Mouse (Mus musculus): ENCODE results near the gene Anapc1. TPM values are rescaled to one million over a fixed set of nuclear protein-coding genes. Genes with fewer than 3 reads are reported as not detected.
"Not testable (repeated sequence)": the region's sequence is repeated elsewhere in the genome, so short reads cannot be mapped to it uniquely, and the experiment has no call there.

Anapc1 gene
- total and polyA plus RNA-seq, 2 experiments from 2014 or later: 27.5 to 66.2 TPM

GRCm38 (mm10) chr2:128698140-128698692 lies 11.0 kb upstream of the Anapc1 start:
- TF ChIP-seq CTCF (IDR thresholded peaks at IDR 0.05; ENCODE audit: low read depth): peak; percentile 90
- DNase-seq (ENCODE audit: low spot score) (peak; percentile 91), ATAC-seq (peak; percentile 92)
- H3K27ac ChIP-seq: peak overlapping the region; percentile 79; the same call in 1 of the 2 replicates
- no peaks in the 10 kb centered on the region for H3K9me3 ChIP-seq (ENCODE audit: low read length)
- no peaks in the 10 kb centered on the region for H3K4me1 ChIP-seq (ENCODE audit: insufficient read depth, low read length)
- peak overlapping the region; percentile 52 for H3K9ac ChIP-seq (replicated peaks; ENCODE audit: low read length)
- WGBS: under 1% methylated on average over 14 of the region's 14 CpGs
- peak overlapping the region; percentile 64 for H3K4me3 ChIP-seq (ENCODE audit: low read length)
- 0 out of 2 replicates have a peak, but pooled peaks cover 3% of the 10 kb centered on the region for H3K27me3 ChIP-seq (ENCODE audit: insufficient read depth, low read length)
- peak overlapping the region; percentile 64 for H3K4me2 ChIP-seq (ENCODE audit: low read depth, low read length)
- no peaks in the 10 kb centered on the region for H3K36me3 ChIP-seq (ENCODE audit: insufficient read depth, low read length)

- Histone ChIP-seq H3K9ac (replicated peaks; ENCODE audit: low read length) (peak overlapping the region; percentile 52; the same call in 1 of the 2 replicates), H3K4me3 (ENCODE audit: low read length) (no peak overlapping the region), H3K27ac (no peak overlapping the region), H3K4me1 (ENCODE audit: insufficient read depth, low read length) (no peaks in the 10 kb centered on the region), H3K9me3 (ENCODE audit: low read length) (no peaks in the 10 kb centered on the region), H3K27me3 (ENCODE audit: insufficient read depth, low read length) (0 out of 2 replicates have a peak, but pooled peaks cover 3% of the 10 kb centered on the region), H3K36me3 (ENCODE audit: insufficient read depth, low read length) (no peaks in the 10 kb centered on the region), H3K4me2 (ENCODE audit: low read depth, low read length) (peak overlapping the region; percentile 64)
- no peak for TF ChIP-seq CTCF (IDR thresholded peaks at IDR 0.05; ENCODE audit: low read depth)
- ATAC-seq (no peak), DNase-seq (ENCODE audit: low spot score) (no peak)
- 55% methylated on average over 5 of the region's 5 CpGs for WGBS
Observed at GRCm38 (mm10) chr2:128697566-128697965, 10.4 kb upstream of the Anapc1 start.

- Histone ChIP-seq H3K4me2 (ENCODE audit: low read depth, low read length) (no peak overlapping the region), H3K27me3 (ENCODE audit: insufficient read depth, low read length) (0 out of 2 replicates have a peak, but pooled peaks cover 3% of the 10 kb centered on the region), H3K27ac (no peak overlapping the region), H3K4me3 (ENCODE audit: low read length) (no peak overlapping the region), H3K36me3 (ENCODE audit: insufficient read depth, low read length) (no peaks in the 10 kb centered on the region), H3K9ac (replicated peaks; ENCODE audit: low read length) (no peak overlapping the region), H3K9me3 (ENCODE audit: low read length) (no peaks in the 10 kb centered on the region), H3K4me1 (ENCODE audit: insufficient read depth, low read length) (no peaks in the 10 kb centered on the region)
- ATAC-seq (no peak), DNase-seq (ENCODE audit: low spot score) (no peak)
- TF ChIP-seq CTCF (IDR thresholded peaks at IDR 0.05; ENCODE audit: low read depth): no peak
- 89% methylated on average over 1 of the region's 1 CpGs for WGBS
Observed at GRCm38 (mm10) chr2:128697047-128697446, 9.9 kb upstream of the Anapc1 start.

- no peaks in the 10 kb centered on the region for H3K9me3 ChIP-seq (ENCODE audit: low read length)
- WGBS: 67% methylated on average over 3 of the region's 3 CpGs
- H3K9ac ChIP-seq (replicated peaks; ENCODE audit: low read length): no peak overlapping the region
- no peaks in the 10 kb centered on the region for H3K4me1 ChIP-seq (ENCODE audit: insufficient read depth, low read length)
- 0 out of 2 replicates have a peak, but pooled peaks cover 3% of the 10 kb centered on the region for H3K27me3 ChIP-seq (ENCODE audit: insufficient read depth, low read length)
- no peak for DNase-seq (ENCODE audit: low spot score)
- ATAC-seq: no peak
- H3K36me3 ChIP-seq (ENCODE audit: insufficient read depth, low read length): no peaks in the 10 kb centered on the region
- no peak for TF ChIP-seq CTCF (IDR thresholded peaks at IDR 0.05; ENCODE audit: low read depth)
- H3K4me2 ChIP-seq (ENCODE audit: low read depth, low read length): no peak overlapping the region
- H3K27ac ChIP-seq: no peak overlapping the region
- no peak overlapping the region for H3K4me3 ChIP-seq (ENCODE audit: low read length)
Observed at GRCm38 (mm10) chr2:128696426-128696825, 9.2 kb upstream of the Anapc1 start.

GRCm38 (mm10) chr2:128694548-128694947 lies 7.4 kb upstream of the Anapc1 start:
- Histone ChIP-seq H3K4me1 (ENCODE audit: insufficient read depth, low read length) (no peaks in the 10 kb centered on the region), H3K4me3 (ENCODE audit: low read length) (no peak overlapping the region), H3K36me3 (ENCODE audit: insufficient read depth, low read length) (no peaks in the 10 kb centered on the region), H3K4me2 (ENCODE audit: low read depth, low read length) (no peak overlapping the region), H3K27ac (no peak overlapping the region), H3K9ac (replicated peaks; ENCODE audit: low read length) (no peak overlapping the region), H3K9me3 (ENCODE audit: low read length) (no peaks in the 10 kb centered on the region), H3K27me3 (ENCODE audit: insufficient read depth, low read length) (0 out of 2 replicates have a peak, but pooled peaks cover 3% of the 10 kb centered on the region)
- DNase-seq (ENCODE audit: low spot score) (no peak), ATAC-seq (no peak)
- TF ChIP-seq CTCF (IDR thresholded peaks at IDR 0.05; ENCODE audit: low read depth): no peak; the same call in 1 of the 2 replicates

- not testable (repeated sequence) for H3K4me1 ChIP-seq (ENCODE audit: insufficient read depth, low read length); H3K9ac ChIP-seq (replicated peaks; ENCODE audit: low read length); ATAC-seq; H3K4me2 ChIP-seq (ENCODE audit: low read depth, low read length); H3K4me3 ChIP-seq (ENCODE audit: low read length); H3K27me3 ChIP-seq (ENCODE audit: insufficient read depth, low read length); DNase-seq (ENCODE audit: low spot score); H3K27ac ChIP-seq; H3K36me3 ChIP-seq (ENCODE audit: insufficient read depth, low read length); H3K9me3 ChIP-seq (ENCODE audit: low read length)
- WGBS: 81% methylated on average over 2 of the region's 3 CpGs
Observed at GRCm38 (mm10) chr2:128693828-128694227, 6.6 kb upstream of the Anapc1 start.

- no peak overlapping the region for H3K4me3 ChIP-seq (ENCODE audit: low read length)
- ATAC-seq: no peak
- H3K4me2 ChIP-seq (ENCODE audit: low read depth, low read length): no peak overlapping the region
- H3K27me3 ChIP-seq (ENCODE audit: insufficient read depth, low read length): no peaks in the 10 kb centered on the region
- no peak for DNase-seq (ENCODE audit: low spot score)
- no peaks in the 10 kb centered on the region for H3K36me3 ChIP-seq (ENCODE audit: insufficient read depth, low read length)
- no peak overlapping the region for H3K27ac ChIP-seq
- no peak for TF ChIP-seq CTCF (IDR thresholded peaks at IDR 0.05; ENCODE audit: low read depth)
- H3K9me3 ChIP-seq (ENCODE audit: low read length): no peaks in the 10 kb centered on the region
- H3K9ac ChIP-seq (replicated peaks; ENCODE audit: low read length): no peak overlapping the region
- WGBS: 65% methylated on average over 4 of the region's 4 CpGs
- H3K4me1 ChIP-seq (ENCODE audit: insufficient read depth, low read length): no peaks in the 10 kb centered on the region
Observed at GRCm38 (mm10) chr2:128693236-128693635, 6.0 kb upstream of the Anapc1 start.
